Mouse (Mus musculus): ENCODE data around the gene Aqp5. TPM values are rescaled to one million over a fixed set of nuclear protein-coding genes. Genes with fewer than 3 reads are reported as not detected.

Gene Aqp5
- total RNA-seq, 4 experiments from 2014 or later = not detected

DNA sequence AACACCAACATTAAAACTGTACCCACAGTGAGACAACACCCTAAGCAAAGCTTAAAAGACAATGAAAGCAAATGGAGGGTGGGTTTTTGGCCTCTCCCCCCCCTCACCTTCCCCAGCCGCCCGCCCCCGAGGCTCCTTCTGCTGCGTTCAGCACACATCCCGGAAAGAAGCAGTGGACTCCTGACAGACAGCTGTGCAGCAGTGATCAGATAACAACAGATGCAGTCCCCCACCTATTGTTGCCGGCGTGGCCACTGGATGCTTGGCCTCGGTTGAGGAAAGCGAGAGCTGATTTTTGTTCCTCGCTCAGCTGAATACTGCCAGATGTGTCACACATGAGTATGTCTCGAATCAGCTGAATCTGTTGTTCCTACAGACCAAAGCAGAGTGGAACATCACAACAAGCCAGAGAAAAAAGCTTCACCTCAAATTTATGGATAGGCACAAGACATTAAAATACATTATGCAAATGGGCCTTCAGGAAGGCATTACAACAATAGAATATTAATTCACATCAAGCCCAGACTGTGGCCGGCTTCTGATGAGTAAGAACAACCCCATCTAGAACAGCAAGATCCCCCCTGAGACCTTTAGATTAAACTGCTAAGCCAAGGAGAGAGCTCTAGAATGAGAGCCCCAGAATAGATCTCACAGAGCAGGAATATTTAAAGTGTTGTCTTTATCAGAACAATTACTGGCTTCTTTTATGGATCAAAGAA is 47.0 kb downstream of the Aqp5 start:
- DNase-seq (ENCODE audit: low spot score in 2 of 2) = no peak

DNA sequence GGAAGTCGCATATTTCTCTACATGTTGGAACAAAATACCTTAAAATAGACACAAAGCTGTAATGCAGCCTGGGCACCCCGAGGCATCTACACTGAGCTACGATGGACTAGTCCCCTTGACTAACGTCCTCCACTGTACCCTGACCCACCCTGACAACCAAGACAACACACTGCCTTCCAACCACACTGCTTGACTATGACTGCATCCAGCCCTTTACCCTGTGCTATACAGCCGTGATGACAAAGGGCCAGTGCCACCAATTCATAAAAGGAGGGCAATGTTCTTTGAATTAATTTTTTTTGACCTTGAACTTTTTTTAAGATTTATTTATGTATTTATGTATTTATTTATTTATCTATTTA is 47.5 kb downstream of the Aqp5 start:
- no peak for DNase-seq (ENCODE audit: low spot score in 2 of 2)

DNA sequence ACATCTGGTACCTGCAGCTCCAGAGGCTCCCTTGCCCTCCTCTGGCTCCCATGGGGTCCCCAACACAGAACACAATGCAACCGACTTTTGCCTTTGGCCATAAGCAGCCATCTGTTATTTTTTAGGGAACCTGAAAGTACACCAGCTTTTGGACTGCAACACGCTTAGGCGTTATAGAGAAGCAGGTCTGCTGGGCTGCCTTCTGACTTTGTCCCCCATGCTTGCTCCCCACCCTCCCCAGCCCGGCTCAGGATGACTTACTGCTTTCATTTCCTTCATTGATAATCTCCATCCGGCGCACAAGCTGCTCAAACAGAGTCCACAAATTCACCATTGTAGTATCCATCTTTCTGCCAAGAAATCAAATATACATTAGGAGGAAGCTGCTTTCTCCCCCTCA is 52.0 kb downstream of the Aqp5 start:
- no peak for DNase-seq (ENCODE audit: low spot score in 2 of 2)

DNA sequence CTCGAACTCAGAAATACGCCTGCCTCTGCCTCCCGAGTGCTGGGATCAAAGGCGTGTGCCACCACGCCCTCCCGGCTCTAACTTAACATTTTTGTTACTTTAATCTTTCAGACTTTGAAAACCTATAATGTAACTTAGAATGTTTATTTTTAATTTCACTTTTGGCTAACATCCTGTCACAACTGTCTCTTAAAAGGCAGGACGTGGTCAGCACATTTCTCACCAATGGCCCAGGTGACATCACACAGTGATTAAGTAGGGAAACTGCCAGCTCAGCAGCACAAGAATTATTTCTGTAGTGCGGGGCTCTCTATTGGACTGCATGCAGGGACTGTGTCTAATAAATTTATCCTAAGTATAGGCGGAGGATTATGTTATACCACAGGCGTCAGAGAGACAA is 53.2 kb downstream of the Aqp5 start:
- DNase-seq (ENCODE audit: low spot score in 2 of 2) = no peak

Other genes starting within 250 kb of the Aqp5 start
- 1 to 10 TPM; 3.3 to 5.4 (median 3.9) TPM for gene Fmnl3, start 220.3 kb upstream of the Aqp5 start, total RNA-seq (2022)
- gene Tmbim6, start 197.9 kb upstream of the Aqp5 start, total RNA-seq (2022) = 100 to 1,000 TPM; 194 to 210 (median 203) TPM
- gene Nckap5l, start 133.0 kb upstream of the Aqp5 start, total RNA-seq (2022) = 1 to 10 TPM; 1.5 to 2.2 (median 1.7) TPM
- 1 to 10 TPM; 3.6 to 6.2 (median 4.5) TPM for gene Bcdin3d, start 116.1 kb upstream of the Aqp5 start, total RNA-seq (2022)
- gene Faim2, start 62.6 kb upstream of the Aqp5 start, total RNA-seq (2022) = under 1 TPM in 3 of 4 experiments, not detected in 1; 0.13 to 0.21 (median 0.15) TPM
- gene Aqp2, start 11.7 kb upstream of the Aqp5 start, total RNA-seq (2022) = not detected
- not detected for gene Aqp6, start 10.6 kb downstream of the Aqp5 start, total RNA-seq (2022)
- gene Racgap1, start 60.9 kb downstream of the Aqp5 start, total RNA-seq (2022) = 1 to 10 TPM in 2 of 4 experiments, under 1 TPM in 2; 0.31 to 2.4 (median 1.1) TPM
- gene Asic1, start 79.6 kb downstream of the Aqp5 start, total RNA-seq (2022) = not detected
- 1 to 10 TPM; 4.8 to 9.4 (median 7.2) TPM for gene Smarcd1, start 111.3 kb downstream of the Aqp5 start, total RNA-seq (2022)
- gene Gm17349, start 114.7 kb downstream of the Aqp5 start, total RNA-seq (2022) = 1 to 10 TPM in 1 of 4 experiments, not detected in 3; 1.3 TPM
- gene Gpd1, start 126.7 kb downstream of the Aqp5 start, total RNA-seq (2022) = 100 to 1,000 TPM; 446 to 550 (median 458) TPM
- 100 to 1,000 TPM; 154 to 172 (median 162) TPM for gene Cox14, start 134.8 kb downstream of the Aqp5 start, total RNA-seq (2022)
- 1 to 10 TPM; 3.1 to 4.9 (median 3.5) TPM for gene Cers5, start 182.1 kb downstream of the Aqp5 start, total RNA-seq (2022)

All from gastrocnemius, adult 8-10 months (tissue).